In genomic region chr8:109954486-109954948, GRCm38 (mm10) we compare ENCODE assay signal across 10 mouse cellular contexts. TPM values are rescaled to one million over a fixed set of nuclear protein-coding genes. Genes with fewer than 3 reads are reported as not detected.
DNase-seq lines count a peak whose midpoint lies in the region; ATAC-seq and TF ChIP-seq lines count a peak whose summit lies in the region.
"Had no signal": no experiment of that assay in that cellular context is flagged by ENCODE, and none has a peak within 500 bp of the region (broad histone marks: within the 10 kb centered on the region; RNA-seq: fewer than 3 reads in every experiment).

No protein-coding gene starts in this region.

- no peaks in the 10 kb centered on the region for H3K9me3 ChIP-seq in hindbrain, embryonic 16.5 days (ENCODE audit: control insufficient read depth, low read length)
- no peaks in the 10 kb centered on the region for H3K9me3 ChIP-seq in stomach, postnatal 0 days (ENCODE audit: control insufficient read depth, low read length)
- H3K9me3 ChIP-seq: G1E had no signal

- WGBS in hindbrain, embryonic 16.5 days: 33% methylated on average over 13 of the region's 13 CpGs
- 55% methylated on average over 13 of the region's 13 CpGs for WGBS in stomach, postnatal 0 days

- no peak for TF ChIP-seq CTCF in layer of hippocampus, adult 2 months (conservative IDR thresholded peaks at IDR 0.05)
- TF ChIP-seq CTCF in stomach, postnatal 0 days (IDR thresholded peaks at IDR 0.05; ENCODE audit: low read depth): no peak

- no peak for TF ChIP-seq EP300 in stomach, postnatal 0 days (optimal IDR thresholded peaks at IDR 0.05)

- peaks cover 4% of the 10 kb centered on the region for H3K4me1 ChIP-seq in hindbrain, embryonic 16.5 days (ENCODE audit: control insufficient read depth, insufficient read depth, low read depth, low read length)
- no peaks in the 10 kb centered on the region; the same call in 1 of the 2 replicates for H3K4me1 ChIP-seq in stomach, postnatal 0 days (replicated peaks; ENCODE audit: control insufficient read depth, insufficient read depth)

- H3K9ac ChIP-seq in hindbrain, embryonic 16.5 days (ENCODE audit: low read depth, low read length): peak overlapping the region; percentile 16
- no peak overlapping the region for H3K9ac ChIP-seq in stomach, postnatal 0 days (ENCODE audit: low read length)

- peak; percentile 77 for ATAC-seq in hindbrain, embryonic 16.5 days
- no peak; the same call in 1 of the 2 replicates for ATAC-seq in stomach, postnatal 0 days (ENCODE audit: low FRiP score, low TSS enrichment)

- no peaks in the 10 kb centered on the region for H3K36me3 ChIP-seq in hindbrain, embryonic 16.5 days (ENCODE audit: control insufficient read depth, insufficient read depth, low read length)
- H3K36me3 ChIP-seq in stomach, postnatal 0 days (ENCODE audit: control insufficient read depth, insufficient read depth, low read length): no peaks in the 10 kb centered on the region
- H3K36me3 ChIP-seq: G1E had no signal

- no peaks in the 10 kb centered on the region; the same call in 1 of the 2 replicates for H3K27me3 ChIP-seq in hindbrain, embryonic 16.5 days (replicated peaks; ENCODE audit: control insufficient read depth, insufficient read depth, low read length)
- no peaks in the 10 kb centered on the region; the same call in 1 of the 2 replicates for H3K27me3 ChIP-seq in stomach, postnatal 0 days (ENCODE audit: control insufficient read depth, insufficient read depth, low read length)

- peak; percentile 30 to 36 for DNase-seq in layer of hippocampus, adult 2 months (ENCODE audit: low spot score in 2 of 2)
- no peak for DNase-seq in layer of hippocampus, adult 9-11 months
- DNase-seq in embryo, embryonic 10.5 days (ENCODE audit: low spot score): peak; percentile 77
- DNase-seq in retina, postnatal 1 day: peak; percentile 88
- DNase-seq in spleen, adult 18-20 months: no peak
- no peak for DNase-seq in stomach, postnatal 0 days (ENCODE audit: low spot score)
- DNase-seq in lung, postnatal 36 days: no peak

- no peak overlapping the region for H3K27ac ChIP-seq in layer of hippocampus, adult 2 months
- H3K27ac ChIP-seq in hindbrain, embryonic 16.5 days (ENCODE audit: low read depth, low read length): peak overlapping the region; percentile 42; the same call in 1 of the 2 replicates
- no peak overlapping the region for H3K27ac ChIP-seq in stomach, postnatal 0 days (replicated peaks)

- H3K4me2 ChIP-seq in hindbrain, embryonic 16.5 days (ENCODE audit: low read length): no peak overlapping the region
- H3K4me2 ChIP-seq in stomach, postnatal 0 days (replicated peaks; ENCODE audit: low read depth): no peak overlapping the region
- H3K4me2 ChIP-seq: heart, embryonic 11.5 days had no signal

- no peak overlapping the region for H3K4me3 ChIP-seq in layer of hippocampus, adult 2 months
- H3K4me3 ChIP-seq in hindbrain, embryonic 16.5 days (ENCODE audit: low read length): no peak overlapping the region
- H3K4me3 ChIP-seq in stomach, postnatal 0 days (ENCODE audit: low read depth, low read length): no peak overlapping the region

RNA-seq across cellular contexts. Expression of gene Marveld3, which starts 7.5 kb away (rescaled TPM):
- total RNA-seq in layer of hippocampus, adult 2 months (2021): under 1 TPM in 1 of 2 experiments, not detected in 1; 0.23 TPM
- 1.9 and 2.3 TPM in 2 replicates for polyA plus RNA-seq in hindbrain, embryonic 16.5 days (2015; fragmentation: Nextera tagmentation; extraction: Ambion mirVana)
- polyA plus RNA-seq in stomach, postnatal 0 days (2015; fragmentation: Nextera tagmentation; extraction: Ambion mirVana): 3.2 and 4.1 TPM in 2 replicates
- polyA plus RNA-seq: G1E; heart, embryonic 11.5 days had no signal

RNA-seq across cellular contexts. Expression of gene Tat, which starts 35.7 kb away (rescaled TPM):
- total RNA-seq in layer of hippocampus, adult 2 months (2021): not detected
- not detected in 2 replicates for polyA plus RNA-seq in hindbrain, embryonic 16.5 days (2015; fragmentation: Nextera tagmentation; extraction: Ambion mirVana)
- polyA plus RNA-seq in stomach, postnatal 0 days (2015; fragmentation: Nextera tagmentation; extraction: Ambion mirVana): 0.12 and 0.18 TPM in 2 replicates
- polyA plus RNA-seq: G1E; heart, embryonic 11.5 days had no signal

Comparison
In these comparisons a context has a peak if more than half of its experiments do, and no peak if none do; other contexts are left out.
1. DNase-seq: peak in layer of hippocampus, adult 2 months (2 of 2), embryo, embryonic 10.5 days (single experiment) and retina, postnatal 1 day (single experiment); none in layer of hippocampus, adult 9-11 months (single experiment), spleen, adult 18-20 months (0 of 2), stomach, postnatal 0 days (single experiment) and lung, postnatal 36 days (single experiment).